Comparison of ENCODE assay signal across 24 mouse cellular contexts in the genomic region with DNA sequence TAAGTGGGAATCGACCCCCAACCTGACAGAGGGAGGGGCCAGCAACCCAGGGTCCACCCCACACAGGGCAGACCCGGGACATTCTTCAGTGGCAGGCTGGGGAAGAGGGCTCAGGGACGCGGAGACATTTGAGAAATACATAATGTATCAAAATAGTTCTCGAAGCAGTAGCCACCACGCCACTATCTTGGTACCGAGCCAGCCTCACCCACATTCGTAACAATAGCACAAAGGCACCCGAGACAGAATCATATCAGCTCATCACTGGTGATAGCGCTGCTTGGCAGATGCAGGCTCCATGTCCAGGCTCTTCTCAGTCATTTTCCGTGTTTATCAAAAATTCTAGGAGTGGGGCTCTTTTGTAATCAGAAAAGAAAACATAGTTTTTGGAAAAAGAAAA. TPM values are rescaled to one million over a fixed set of nuclear protein-coding genes. Genes with fewer than 3 reads are reported as not detected.
A peak's percentile ranks its signal among the peaks of the same experiment; 100 is the strongest.
DNase-seq lines count a peak whose midpoint lies in the region; ATAC-seq lines count a peak whose summit lies in the region.
"Had no signal": no experiment of that assay in that cellular context is flagged by ENCODE, and none has a peak within 500 bp of the region (broad histone marks: within the 10 kb centered on the region; RNA-seq: fewer than 3 reads in every experiment).

No protein-coding gene starts in this region.

- no peak overlapping the region for H3K4me3 ChIP-seq in lung, embryonic 15.5 days
- H3K4me3 ChIP-seq: embryonic facial prominence, embryonic 15.5 days; erythroblast, embryonic 14.5 days; forebrain, embryonic 10.5 days; heart, embryonic 15.5 days; hindbrain, embryonic 13.5 days had no signal

- 0 out of 2 replicates have a peak, but pooled peaks have one; percentile 20 for ATAC-seq in lung, embryonic 15.5 days (ENCODE audit: borderline replicate concordance, extremely low read depth, low FRiP score, low TSS enrichment)
- ATAC-seq: activated CD4-positive, CD25-positive, alpha-beta regulatory T cell, adult 4 months; forebrain, embryonic 14.5 days; Patski had no signal

- DNase-seq in layer of hippocampus, adult 11-12 months (ENCODE audit: low spot score), result peak; percentile 57
- DNase-seq in layer of hippocampus, postnatal 14 days (ENCODE audit: low spot score in 2 of 2), result no peak
- no peak for DNase-seq in lung, adult 18-20 months
- DNase-seq in right cerebral cortex, postnatal 14 days, result peak; percentile 34
- DNase-seq in right cerebral cortex, adult 18-20 months, result no peak
- no peak for DNase-seq in adrenal gland, adult 8-10 months
- DNase-seq: adrenal gland, postnatal 25 days; cerebellum, adult 11 months; cerebellum, adult 8-10 months; cerebellum, postnatal 14 days; embryo, embryonic 11 days; gastrocnemius, postnatal 36 days; heart, adult 11 months; heart, postnatal 14 days had no signal

- H3K36me3 ChIP-seq in lung, embryonic 15.5 days, result no peaks in the 10 kb centered on the region
- H3K36me3 ChIP-seq: embryonic facial prominence, embryonic 15.5 days; forebrain, embryonic 10.5 days; heart, embryonic 15.5 days; hindbrain, embryonic 13.5 days had no signal

- no peaks in the 10 kb centered on the region for H3K9me3 ChIP-seq in lung, embryonic 15.5 days
- H3K9me3 ChIP-seq: embryonic facial prominence, embryonic 15.5 days; forebrain, embryonic 10.5 days; heart, embryonic 15.5 days; hindbrain, embryonic 13.5 days had no signal

- H3K27me3 ChIP-seq in lung, embryonic 15.5 days, result no peaks in the 10 kb centered on the region
- H3K27me3 ChIP-seq: CH12.LX; embryonic facial prominence, embryonic 15.5 days; heart, embryonic 15.5 days; hindbrain, embryonic 13.5 days; Patski had no signal

- H3K27ac ChIP-seq in lung, embryonic 15.5 days, result no peak overlapping the region
- H3K27ac ChIP-seq: embryonic facial prominence, embryonic 15.5 days; forebrain, embryonic 10.5 days; heart, embryonic 15.5 days; hindbrain, embryonic 13.5 days had no signal

- no peak overlapping the region for H3K4me2 ChIP-seq in lung, embryonic 15.5 days
- H3K4me2 ChIP-seq: embryonic facial prominence, embryonic 15.5 days; heart, embryonic 15.5 days; hindbrain, embryonic 13.5 days had no signal

- no peak overlapping the region for H3K9ac ChIP-seq in lung, embryonic 15.5 days
- H3K9ac ChIP-seq: embryonic facial prominence, embryonic 15.5 days; heart, embryonic 15.5 days; hindbrain, embryonic 13.5 days had no signal

- peaks cover 8% of the 10 kb centered on the region; the same call in 1 of the 2 replicates for H3K4me1 ChIP-seq in lung, embryonic 15.5 days
- H3K4me1 ChIP-seq: embryonic facial prominence, embryonic 15.5 days; hindbrain, embryonic 13.5 days had no signal

- 51% methylated on average over 11 of the region's 11 CpGs for WGBS in lung, embryonic 15.5 days

RNA-seq across cellular contexts. Expression of gene Efhd2, which starts 49.2 kb away (rescaled TPM):
- total RNA-seq in layer of hippocampus, postnatal 14 days (2021), result 10 to 100 TPM; 55.2 to 60.4 TPM
- 102 TPM in 2 replicates for polyA plus RNA-seq in lung, embryonic 15.5 days (2015; fragmentation: Nextera tagmentation; extraction: Ambion mirVana)
- 10 to 100 TPM; 32.2 to 38.0 (median 35.7) TPM for total RNA-seq in adrenal gland, adult 8-10 months (2022)

Comparison
In these comparisons a context has a peak if more than half of its experiments do, and no peak if none do; other contexts are left out.
1. DNase-seq: peak in layer of hippocampus, adult 11-12 months (single experiment) and right cerebral cortex, postnatal 14 days (single experiment); none in layer of hippocampus, postnatal 14 days (0 of 2), lung, adult 18-20 months (0 of 2), right cerebral cortex, adult 18-20 months (single experiment) and adrenal gland, adult 8-10 months (single experiment).